Mouse (Mus musculus): ENCODE results near the gene Tmsb4x. TPM values are rescaled to one million over a fixed set of nuclear protein-coding genes. Genes with fewer than 3 reads are reported as not detected.
A peak's percentile ranks its signal among the peaks of the same experiment; 100 is the strongest.

The Tmsb4x gene
- polyA plus RNA-seq, 1 experiment from 2014 or later, result 3,079 TPM

DNA sequence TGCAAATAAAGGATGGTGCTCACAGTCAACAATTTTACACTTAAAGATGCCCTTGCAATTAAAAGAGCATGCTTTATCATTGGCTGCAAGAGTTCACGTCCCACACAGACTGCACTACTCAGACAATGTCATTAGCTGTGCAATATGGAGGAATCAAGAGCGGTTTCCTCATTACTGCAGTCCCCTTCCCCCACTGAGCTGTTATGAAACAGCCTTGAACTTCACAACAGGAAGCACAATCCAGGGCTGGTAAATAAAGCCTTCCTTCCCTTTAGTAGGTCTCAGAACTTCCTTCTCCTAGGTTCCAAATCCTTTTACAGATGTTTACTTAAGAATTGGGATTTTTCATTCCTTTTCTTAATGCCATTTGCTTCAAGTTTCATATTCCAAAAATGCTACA lies 41.8 kb downstream of the Tmsb4x start:
- H3K36me3 ChIP-seq (ENCODE audit: insufficient read depth), result no peaks in the 10 kb centered on the region
- no peaks in the 10 kb centered on the region for H3K9me3 ChIP-seq (ENCODE audit: low read depth, low read length)
- H3K4me2 ChIP-seq, result no peak overlapping the region
- no peak overlapping the region for H3K9ac ChIP-seq
- ATAC-seq (ENCODE audit: insufficient read depth) (no peak), DNase-seq (peak; percentile 42)
- no peaks in the 10 kb centered on the region for H3K27me3 ChIP-seq (ENCODE audit: insufficient read depth, low read length)
- no peak overlapping the region for H3K4me3 ChIP-seq (ENCODE audit: low read depth, low read length)
- H3K4me1 ChIP-seq (ENCODE audit: insufficient read depth), result no peaks in the 10 kb centered on the region
- no peak overlapping the region for H3K27ac ChIP-seq (ENCODE audit: low read depth)
- 71% methylated on average over 2 of the region's 2 CpGs for WGBS
- TF ChIP-seq CTCF (IDR thresholded peaks at IDR 0.05; ENCODE audit: low read depth), result no peak

DNA sequence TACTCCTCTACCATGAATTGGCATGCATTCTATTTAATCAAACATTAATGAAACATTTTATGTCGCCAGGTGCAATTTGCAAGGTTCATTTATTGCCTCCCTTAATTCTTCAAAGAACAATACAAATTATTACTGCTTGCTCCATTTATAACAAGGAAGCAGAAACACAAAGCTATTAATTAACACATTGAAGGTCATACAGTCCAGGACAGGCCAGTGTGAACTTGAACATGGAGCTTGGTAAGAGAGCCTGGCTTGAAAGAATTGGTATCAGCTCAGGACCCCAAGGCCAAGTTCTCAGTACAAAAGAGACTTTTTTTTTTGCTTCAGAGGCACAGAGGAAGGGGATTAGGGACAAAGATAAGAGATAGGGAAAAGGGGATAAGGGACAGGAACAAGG lies 43.1 kb downstream of the Tmsb4x start:
- H3K4me3 ChIP-seq (ENCODE audit: low read depth, low read length), result no peak overlapping the region
- H3K36me3 ChIP-seq (ENCODE audit: insufficient read depth), result no peaks in the 10 kb centered on the region
- no peak overlapping the region for H3K27ac ChIP-seq (ENCODE audit: low read depth)
- no peaks in the 10 kb centered on the region for H3K27me3 ChIP-seq (ENCODE audit: insufficient read depth, low read length)
- no peaks in the 10 kb centered on the region for H3K4me1 ChIP-seq (ENCODE audit: insufficient read depth)
- TF ChIP-seq CTCF (IDR thresholded peaks at IDR 0.05; ENCODE audit: low read depth), result no peak
- no peak overlapping the region for H3K4me2 ChIP-seq
- DNase-seq, result no peak
- no peak overlapping the region for H3K9ac ChIP-seq
- WGBS, result 96% methylated on average over 1 of the region's 1 CpGs
- no peak for ATAC-seq (ENCODE audit: insufficient read depth)
- H3K9me3 ChIP-seq (ENCODE audit: low read depth, low read length), result no peaks in the 10 kb centered on the region

DNA sequence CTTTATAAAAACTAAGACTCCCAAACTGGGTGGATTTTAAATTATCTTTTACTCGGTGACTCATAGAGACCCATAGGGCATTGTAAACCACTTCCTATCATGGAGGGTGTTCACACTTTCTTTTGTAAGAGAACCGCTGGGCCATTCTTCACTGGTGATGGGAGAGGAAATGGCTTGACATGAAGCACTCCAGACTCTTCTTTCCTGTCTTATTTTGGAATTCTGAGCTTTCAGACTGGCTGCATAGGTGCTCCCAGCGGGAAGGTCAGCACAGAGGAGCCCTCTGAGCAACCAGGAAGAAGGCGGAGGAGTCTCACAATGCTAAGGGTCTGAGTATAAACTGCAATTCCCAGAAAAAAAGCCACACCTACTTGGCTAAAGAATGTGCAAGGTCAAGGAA lies 51.4 kb downstream of the Tmsb4x start:
- no peak for ATAC-seq (ENCODE audit: insufficient read depth)
- H3K27me3 ChIP-seq (ENCODE audit: insufficient read depth, low read length), result no peaks in the 10 kb centered on the region
- no peak overlapping the region for H3K4me2 ChIP-seq
- no peaks in the 10 kb centered on the region for H3K36me3 ChIP-seq (ENCODE audit: insufficient read depth)
- no peak overlapping the region for H3K4me3 ChIP-seq (ENCODE audit: low read depth, low read length)
- no peak for TF ChIP-seq CTCF (IDR thresholded peaks at IDR 0.05; ENCODE audit: low read depth)
- no peak overlapping the region for H3K9ac ChIP-seq
- no peaks in the 10 kb centered on the region for H3K4me1 ChIP-seq (ENCODE audit: insufficient read depth)
- no peak for DNase-seq
- no peaks in the 10 kb centered on the region for H3K9me3 ChIP-seq (ENCODE audit: low read depth, low read length)
- WGBS, result 66% methylated on average over 4 of the region's 4 CpGs
- H3K27ac ChIP-seq (ENCODE audit: low read depth), result no peak overlapping the region

Other genes with a start within 250 kb of the Tmsb4x start
- 0.42 and 0.84 TPM in 2 replicates for gene Tlr8, start 55.0 kb upstream of the Tmsb4x start, polyA plus RNA-seq (2014; fragmentation: Nextera tagmentation; extraction: Ambion mirVana)
- 0.59 and 0.62 TPM in 2 replicates for gene Tlr7, start 121.2 kb upstream of the Tmsb4x start, polyA plus RNA-seq (2014; fragmentation: Nextera tagmentation; extraction: Ambion mirVana)
- gene Prps2, start 173.4 kb upstream of the Tmsb4x start, polyA plus RNA-seq (2014; fragmentation: Nextera tagmentation; extraction: Ambion mirVana), result 27.9 and 31.8 TPM in 2 replicates